Mouse (Mus musculus): ENCODE measurements at regions not wholly inside any gene's neighbourhood (a gene's known extent, or its start where the extent isn't known, plus 50 kb on each side); places are given as distances from the start of the nearest gene placed in this dataset.

- in situ Hi-C loops (cut with MboI; ENCODE audit: low sequenced_read_pairs), result loop anchor here (10.0 kb wide), 1 partner anchor 287 kb away; no protein-coding TSS in a partner anchor
These were observed 59.8 kb upstream of the Haao start for GRCm38 (mm10) chr17:83907538-83907937.

- in situ Hi-C loops (cut with MboI; ENCODE audit: low sequenced_read_pairs), result loop anchor here (10.0 kb wide), 1 partner anchor 288 kb away; no protein-coding TSS in a partner anchor
These were observed 59.2 kb upstream of the Haao start for GRCm38 (mm10) chr17:83906751-83907537.

DNA sequence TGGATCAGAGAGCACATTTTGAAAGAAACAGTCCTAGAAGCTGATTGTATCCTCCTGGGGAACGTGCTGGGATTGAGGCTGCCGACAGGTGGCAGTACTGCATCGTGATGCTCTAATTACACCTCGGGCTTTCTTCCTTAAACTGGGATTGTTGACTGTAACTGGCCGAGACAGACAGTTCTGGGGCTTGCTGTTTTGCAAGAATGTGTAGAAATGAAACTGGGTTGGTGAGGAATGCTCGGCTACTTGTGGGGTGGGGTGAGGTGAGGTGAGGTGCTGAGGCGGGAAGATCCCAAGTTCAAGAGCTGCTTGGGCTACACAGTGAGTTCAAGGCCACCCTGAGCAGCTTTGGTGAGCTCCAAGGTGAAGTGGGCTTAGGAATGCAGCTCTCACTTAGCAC lies 55.7 kb upstream of the Haao start:
- in situ Hi-C loops (cut with MboI; ENCODE audit: low sequenced_read_pairs), result loop anchor here (10.0 kb wide), 1 partner anchor 291 kb away; no protein-coding TSS in a partner anchor

DNA sequence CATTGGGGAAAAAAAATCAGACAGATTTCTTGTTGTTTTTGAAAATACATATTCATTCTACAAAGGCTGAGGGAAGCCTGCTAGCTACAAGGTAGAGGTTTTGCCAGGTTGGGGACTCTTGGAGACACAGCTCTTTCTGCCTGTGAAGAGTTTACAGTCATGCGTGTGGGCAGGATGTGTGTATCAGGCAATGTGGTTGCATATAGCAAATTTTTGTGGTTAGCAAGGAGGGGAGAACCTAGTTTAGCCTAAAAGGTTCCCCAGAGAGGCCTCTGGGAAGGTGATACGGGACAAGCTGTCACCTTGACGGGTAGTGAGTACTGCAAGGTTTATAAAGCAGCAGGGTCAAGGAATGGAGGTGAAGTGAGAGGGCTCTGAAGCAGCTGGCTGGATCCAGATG lies 54.8 kb upstream of the Haao start:
- in situ Hi-C loops (cut with MboI; ENCODE audit: low sequenced_read_pairs), result loop anchor here (10.0 kb wide), 1 partner anchor 292 kb away; no protein-coding TSS in a partner anchor

DNA sequence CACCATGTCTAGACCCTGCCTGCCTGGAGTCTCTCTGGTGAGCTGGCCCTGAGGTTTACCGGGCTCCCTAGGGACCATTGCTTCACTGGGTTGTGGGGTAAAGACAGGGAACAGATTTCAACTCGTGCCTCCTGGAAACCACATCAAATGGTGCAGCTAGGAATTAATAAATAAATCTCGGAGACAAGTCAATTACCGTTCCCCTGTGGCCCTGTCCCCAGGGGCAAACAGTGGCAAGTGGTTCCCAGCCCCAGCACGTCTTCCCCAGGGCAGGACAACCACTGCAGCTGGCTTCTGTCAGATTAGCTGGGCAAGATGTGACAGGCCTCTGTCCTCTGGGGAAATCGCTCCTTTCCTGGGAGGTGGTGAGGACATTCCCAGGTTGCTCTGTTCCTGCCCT lies 54.3 kb upstream of the Haao start:
- in situ Hi-C loops (cut with MboI; ENCODE audit: low sequenced_read_pairs), result loop anchor here (10.0 kb wide), 1 partner anchor 293 kb away; no protein-coding TSS in a partner anchor

GRCm38 (mm10) chr17:83899588-83900152 lies 51.9 kb upstream of the Haao start:
- in situ Hi-C loops (cut with MboI; ENCODE audit: low sequenced_read_pairs), result loop anchor here (10.0 to 25.0 kb wide), 2 partner anchors 295 to 488 kb away; no protein-coding TSS in a partner anchor

GRCm38 (mm10) chr17:83898531-83898930 lies 50.8 kb upstream of the Haao start:
- in situ Hi-C loops (cut with MboI; ENCODE audit: low sequenced_read_pairs), result loop anchor here (25.0 kb wide), 1 partner anchor 489 kb away; no protein-coding TSS in a partner anchor

Measured in CH12F3 (cell line).